Mouse (Mus musculus): ENCODE measurements around the gene Capn7.

Capn7 gene

GRCm38 (mm10) chr14:31414235-31414966, 78.0 kb downstream of the Capn7 start:
- DNase-seq (ENCODE audit: low spot score) = no peak

- DNase-seq (ENCODE audit: low spot score) = no peak
Observed at GRCm38 (mm10) chr14:31414967-31415376, 78.5 kb downstream of the Capn7 start.

GRCm38 (mm10) chr14:31416411-31416810, 80.0 kb downstream of the Capn7 start:
- DNase-seq (ENCODE audit: low spot score) = no peak

GRCm38 (mm10) chr14:31416835-31417549, 80.6 kb downstream of the Capn7 start:
- no peak for DNase-seq (ENCODE audit: low spot score)

- DNase-seq (ENCODE audit: low spot score) = no peak
Observed at GRCm38 (mm10) chr14:31419279-31419678, 82.8 kb downstream of the Capn7 start.

GRCm38 (mm10) chr14:31420135-31420534, 83.7 kb downstream of the Capn7 start:
- no peak for DNase-seq (ENCODE audit: low spot score)

- DNase-seq (ENCODE audit: low spot score) = no peak
Observed at GRCm38 (mm10) chr14:31420562-31420961, 84.1 kb downstream of the Capn7 start.

GRCm38 (mm10) chr14:31420985-31421384, 84.5 kb downstream of the Capn7 start:
- DNase-seq (ENCODE audit: low spot score) = no peak

Measured in c-Kit-positive CD71-positive TER-119-positive erythroid progenitor cells, embryonic 14.5 days (primary cell).